Mouse (Mus musculus): Measurements from ENCODE around the gene Tmem231. TPM values are rescaled to one million over a fixed set of nuclear protein-coding genes. Genes with fewer than 3 reads are reported as not detected.
"Not testable (repeated sequence)": the region's sequence is repeated elsewhere in the genome, so short reads cannot be mapped to it uniquely, and the experiment has no call there.

Gene Tmem231
- total RNA-seq, 2 experiments from 2014 or later, result 0.86 to 1.1 TPM

- intact Hi-C loops (cut with DNase I), result no loop called here
- DNase-seq, result no peak
These were observed 17.6 kb upstream of the Tmem231 start for GRCm38 (mm10) chr8:111951317-111951716.

GRCm38 (mm10) chr8:111950846-111951245 lies 17.2 kb upstream of the Tmem231 start:
- intact Hi-C loops (cut with DNase I), result no loop called here
- DNase-seq, result no peak

GRCm38 (mm10) chr8:111947954-111948353 lies 14.3 kb upstream of the Tmem231 start:
- intact Hi-C loops (cut with DNase I), result no loop called here
- DNase-seq, result no peak

- intact Hi-C loops (cut with DNase I), result no loop called here
- DNase-seq, result no peak
These were observed 13.5 kb upstream of the Tmem231 start for GRCm38 (mm10) chr8:111947144-111947543.

GRCm38 (mm10) chr8:111943544-111943943 lies 9.9 kb upstream of the Tmem231 start:
- intact Hi-C loops (cut with DNase I), result no loop called here

GRCm38 (mm10) chr8:111941101-111941454 lies 7.4 kb upstream of the Tmem231 start:
- intact Hi-C loops (cut with DNase I), result no loop called here
- peak; percentile 12 to 36 for DNase-seq

More at GRCm38 (mm10) chr8:111943544-111943943, 9.9 kb upstream of the Tmem231 start:
- DNase-seq, result no peak

GRCm38 (mm10) chr8:111940171-111941100 lies 6.8 kb upstream of the Tmem231 start, which contains the start of gene Gabarapl2:
TSS of gene Gabarapl2 (plus strand) at chr8:111940703.
- DNase-seq, result peak; percentile 94 to 96
- intact Hi-C loops (cut with DNase I), result no loop called here

- peak; percentile 18 to 19 for DNase-seq
- intact Hi-C loops (cut with DNase I), result no loop called here
These were observed 5.9 kb upstream of the Tmem231 start for GRCm38 (mm10) chr8:111939516-111940142.

- intact Hi-C loops (cut with DNase I); DNase-seq: not testable (repeated sequence)
These were observed 4.7 kb upstream of the Tmem231 start for GRCm38 (mm10) chr8:111938076-111938985.

- no peak for DNase-seq
- intact Hi-C loops (cut with DNase I), result no loop called here
These were observed 3.5 kb upstream of the Tmem231 start for GRCm38 (mm10) chr8:111937184-111937583.

- DNase-seq, result no peak
- intact Hi-C loops (cut with DNase I), result no loop called here
These were observed 520 bp upstream of the Tmem231 start for GRCm38 (mm10) chr8:111934201-111934600.

GRCm38 (mm10) chr8:111932580-111933336 lies 923 bp downstream of the Tmem231 start:
- peak; percentile 54 to 63 for DNase-seq
- intact Hi-C loops (cut with DNase I), result no loop called here

GRCm38 (mm10) chr8:111931721-111932120 lies 2.0 kb downstream of the Tmem231 start:
- no peak for DNase-seq
- intact Hi-C loops (cut with DNase I), result no loop called here

- intact Hi-C loops (cut with DNase I), result no loop called here
These were observed 3.9 kb downstream of the Tmem231 start for GRCm38 (mm10) chr8:111929648-111930344.

GRCm38 (mm10) chr8:111924976-111925375 lies 8.7 kb downstream of the Tmem231 start:
- intact Hi-C loops (cut with DNase I), result no loop called here

More at GRCm38 (mm10) chr8:111929648-111930344, 3.9 kb downstream of the Tmem231 start:
- DNase-seq, result no peak

GRCm38 (mm10) chr8:111923383-111923804 lies 10.3 kb downstream of the Tmem231 start:
- intact Hi-C loops (cut with DNase I), result loop anchor here (2.0 kb wide), 1 partner anchor 43 kb away; no protein-coding TSS in a partner anchor
- peak; percentile 25 to 46 for DNase-seq

More at GRCm38 (mm10) chr8:111924976-111925375, 8.7 kb downstream of the Tmem231 start:
- no peak for DNase-seq

GRCm38 (mm10) chr8:111920971-111921370 lies 12.7 kb downstream of the Tmem231 start:
- no peak for DNase-seq
- intact Hi-C loops (cut with DNase I), result no loop called here

- intact Hi-C loops (cut with DNase I), result no loop called here
These were observed 14.0 kb downstream of the Tmem231 start for GRCm38 (mm10) chr8:111919663-111920062.

GRCm38 (mm10) chr8:111912860-111913432 lies 20.7 kb downstream of the Tmem231 start:
- no peak for DNase-seq
- intact Hi-C loops (cut with DNase I), result no loop called here

More at GRCm38 (mm10) chr8:111919663-111920062, 14.0 kb downstream of the Tmem231 start:
- DNase-seq, result no peak

Data from gastrocnemius, postnatal 36 days (tissue).